Mouse (Mus musculus) B cell, adult 2 months (primary cell): ENCODE measurements at regions not wholly inside any gene's neighbourhood (a gene's known extent, or its start where the extent isn't known, plus 50 kb on each side); places are given as distances from the start of the nearest gene placed in this dataset.
"Not testable (repeated sequence)": the region's sequence is repeated elsewhere in the genome, so short reads cannot be mapped to it uniquely, and the experiment has no call there.

Experiments used
- DNase-seq, 2 experiments: peaks; one replicate each; pipeline ENCODE4 v3.0.0; 2022

GRCm38 (mm10) chr13:39566491-39566890 is 605.8 kb upstream of the Slc35b3 start:
- no peak for DNase-seq

- no peak for DNase-seq
Observed at GRCm38 (mm10) chr13:39537724-39538440, 577.2 kb upstream of the Slc35b3 start.

GRCm38 (mm10) chr13:39526469-39526868 is 565.8 kb upstream of the Slc35b3 start:
- DNase-seq, result no peak

GRCm38 (mm10) chr13:39523856-39524301 is 563.2 kb upstream of the Slc35b3 start:
- no peak for DNase-seq

- no peak for DNase-seq
Observed at GRCm38 (mm10) chr13:39523246-39523850, 562.7 kb upstream of the Slc35b3 start.

- DNase-seq, result no peak
Observed at GRCm38 (mm10) chr13:39520846-39521245, 560.2 kb upstream of the Slc35b3 start.

GRCm38 (mm10) chr13:39516106-39516505 is 555.4 kb upstream of the Slc35b3 start:
- DNase-seq, result no peak

- no peak for DNase-seq
Observed at GRCm38 (mm10) chr13:39489806-39490205, 529.1 kb upstream of the Slc35b3 start.

GRCm38 (mm10) chr13:39472621-39473020 is 511.9 kb upstream of the Slc35b3 start:
- DNase-seq, result no peak

- DNase-seq, result no peak
Observed at GRCm38 (mm10) chr13:39441799-39442198, 481.1 kb upstream of the Slc35b3 start.

- DNase-seq, result peak; percentile 3 to 5
Observed at GRCm38 (mm10) chr13:39440907-39441306, 480.2 kb upstream of the Slc35b3 start.

GRCm38 (mm10) chr13:39440336-39440735 is 479.7 kb upstream of the Slc35b3 start:
- DNase-seq, result no peak

- no peak for DNase-seq
Observed at GRCm38 (mm10) chr13:39427996-39428395, 467.3 kb upstream of the Slc35b3 start.

GRCm38 (mm10) chr13:39425944-39426343 is 465.3 kb upstream of the Slc35b3 start:
- DNase-seq, result no peak

GRCm38 (mm10) chr13:39418127-39418526 is 457.5 kb upstream of the Slc35b3 start:
- DNase-seq, result no peak

- no peak for DNase-seq
Observed at GRCm38 (mm10) chr13:39411471-39412251, 451.0 kb upstream of the Slc35b3 start.

- no peak for DNase-seq
Observed at GRCm38 (mm10) chr13:39392589-39392988, 431.9 kb upstream of the Slc35b3 start.

- DNase-seq, result not testable (repeated sequence)
Observed at GRCm38 (mm10) chr13:39392151-39392550, 431.5 kb upstream of the Slc35b3 start.

- no peak for DNase-seq
Observed at GRCm38 (mm10) chr13:39376677-39377076, 416.0 kb upstream of the Slc35b3 start.

GRCm38 (mm10) chr13:39376269-39376668 is 415.6 kb upstream of the Slc35b3 start:
- DNase-seq, result no peak

- no peak for DNase-seq
Observed at GRCm38 (mm10) chr13:39372565-39372964, 411.9 kb upstream of the Slc35b3 start.

GRCm38 (mm10) chr13:39363637-39364036 is 403.0 kb upstream of the Slc35b3 start:
- DNase-seq, result no peak

GRCm38 (mm10) chr13:39362536-39362935 is 401.9 kb upstream of the Slc35b3 start:
- DNase-seq, result no peak

GRCm38 (mm10) chr13:39351606-39352005 is 390.9 kb upstream of the Slc35b3 start:
- DNase-seq, result no peak
